10 mouse cellular contexts compared by ENCODE assay signal in genomic region chr19:40345684-40346083, GRCm38 (mm10).
DNase-seq lines count a peak whose midpoint lies in the region; ATAC-seq lines count a peak whose summit lies in the region.
"Had no signal": no experiment of that assay in that cellular context is flagged by ENCODE, and none has a peak within 500 bp of the region (broad histone marks: within the 10 kb centered on the region; RNA-seq: fewer than 3 reads in every experiment).

No protein-coding gene starts in this region.

- peaks cover 3% of the 10 kb centered on the region; the same call in 1 of the 2 replicates for H3K36me3 ChIP-seq in heart, embryonic 11.5 days (ENCODE audit: control insufficient read depth, insufficient read depth, low read length)

- no peak overlapping the region for H3K9ac ChIP-seq in heart, embryonic 11.5 days (ENCODE audit: low read depth, low read length)

- no peaks in the 10 kb centered on the region for H3K27me3 ChIP-seq in heart, embryonic 11.5 days (ENCODE audit: control insufficient read depth, insufficient read depth, low read length)

- no peak overlapping the region for H3K4me3 ChIP-seq in heart, embryonic 11.5 days (ENCODE audit: low read depth, low read length)
- H3K4me3 ChIP-seq: erythroblast, embryonic 14.5 days; myocyte had no signal

- no peak for ATAC-seq in heart, embryonic 11.5 days (replicated peaks; ENCODE audit: insufficient number of reproducible peaks, low FRiP score, low TSS enrichment)
- peak; percentile 96 for ATAC-seq in CD4-positive, CD25-positive, alpha-beta regulatory T cell, adult 4 months

- H3K27ac ChIP-seq in heart, embryonic 11.5 days (ENCODE audit: low read depth, low read length): no peak overlapping the region

- DNase-seq in heart, adult 18-20 months: peak; percentile 66 to 78
- DNase-seq in brain, adult 2 months (ENCODE audit: low read depth, low spot score): peak; percentile 87
- peak; percentile 49 to 60 for DNase-seq in heart, adult 9 months (ENCODE audit: low spot score in 2 of 2)
- peak; percentile 64 to 73 for DNase-seq in kidney, postnatal 4 days
- DNase-seq in natural killer cell, adult 2 months (ENCODE audit: low spot score in 2 of 2): peak; percentile 40 to 61
- DNase-seq in thymus, postnatal 25 days: peak; percentile 67

- 0 out of 2 replicates have a peak, but pooled peaks cover 3% of the 10 kb centered on the region for H3K4me1 ChIP-seq in heart, embryonic 11.5 days (ENCODE audit: control insufficient read depth, insufficient read depth, low read length)

- H3K9me3 ChIP-seq in heart, embryonic 11.5 days (replicated peaks; ENCODE audit: control insufficient read depth, low read length): no peaks in the 10 kb centered on the region

- WGBS in heart, embryonic 11.5 days (ENCODE audit: insufficient replicate concordance): 20% methylated on average over 5 of the region's 5 CpGs

- H3K4me2 ChIP-seq in heart, embryonic 11.5 days: no peak overlapping the region
